Mouse (Mus musculus): ENCODE results near the gene Zdhhc8. TPM values are rescaled to one million over a fixed set of nuclear protein-coding genes. Genes with fewer than 3 reads are reported as not detected.

Zdhhc8 gene
- polyA plus RNA-seq, 1 experiment from 2014 or later, result 17.4 TPM

- Histone ChIP-seq H3K9me3 (ENCODE audit: control insufficient read depth, low read length) (no peaks in the 10 kb centered on the region), H3K4me1 (replicated peaks; ENCODE audit: control insufficient read depth, insufficient read depth, low read length) (peaks cover 31% of the 10 kb centered on the region), H3K27me3 (replicated peaks; ENCODE audit: control insufficient read depth, insufficient read depth, low read length) (no peaks in the 10 kb centered on the region), H3K36me3 (ENCODE audit: control insufficient read depth, insufficient read depth) (peaks cover 36% of the 10 kb centered on the region), H3K9ac (replicated peaks; ENCODE audit: low read depth, low read length) (peak overlapping the region; percentile 93), H3K4me3 (replicated peaks; ENCODE audit: low read length) (peak overlapping the region; percentile 88), H3K4me2 (ENCODE audit: low read length) (peak overlapping the region; percentile 98), H3K27ac (ENCODE audit: low read length) (peak overlapping the region; percentile 92)
- 6% methylated on average over 27 of the region's 27 CpGs for WGBS
- ATAC-seq, result peak; percentile 13
Measured at GRCm38 (mm10) chr16:18249364-18249967, 14.5 kb upstream of the Zdhhc8 start.

DNA sequence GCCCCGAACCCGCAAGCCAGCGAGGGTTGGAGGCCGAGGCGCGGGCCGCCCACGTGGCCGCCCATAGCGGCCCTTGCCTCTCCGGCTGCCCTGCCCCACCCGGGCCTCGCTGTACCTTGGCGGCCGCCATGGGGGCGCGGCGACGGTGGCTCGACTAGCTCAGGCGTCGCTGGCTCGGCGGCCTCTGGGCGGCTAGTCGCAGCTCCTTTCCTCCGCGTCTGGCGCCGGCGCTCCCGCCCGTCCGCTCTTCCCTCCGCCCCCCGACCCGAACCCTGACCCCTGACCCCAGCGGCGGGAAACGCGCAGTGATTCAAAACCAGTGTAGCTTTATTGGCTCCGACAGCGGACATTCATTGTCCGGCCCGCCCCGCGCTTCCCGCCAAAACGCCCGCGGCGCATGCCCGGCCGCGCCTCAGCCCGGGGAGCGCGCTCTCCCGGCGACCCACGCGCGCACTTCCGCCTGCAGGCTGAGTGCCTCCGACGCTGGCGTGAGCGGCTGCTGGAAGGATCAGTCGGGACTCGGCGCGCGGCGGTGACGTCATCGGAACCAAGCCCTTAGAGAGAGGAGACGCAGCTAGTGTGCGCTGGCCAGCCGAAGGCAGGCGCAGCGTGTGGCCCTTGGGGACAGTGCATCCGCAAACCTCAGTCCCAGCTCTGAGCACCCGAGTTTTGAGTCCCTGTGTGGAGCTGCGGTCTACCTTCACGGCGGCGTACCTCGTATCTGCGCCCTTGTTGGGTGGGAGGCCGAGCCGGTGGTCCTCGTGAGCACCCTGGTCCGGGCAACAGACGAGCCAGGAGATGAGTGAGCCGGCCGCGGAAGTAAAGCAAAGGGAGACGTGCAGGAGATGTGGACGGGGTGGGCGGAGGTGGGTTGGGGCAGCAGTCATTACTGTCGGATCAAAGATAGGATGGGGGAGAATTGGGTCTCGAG, 13.8 kb upstream of the Zdhhc8 start, which contains the start of the genes Trmt2a and Ranbp1:
Gene Trmt2a (plus strand): TSS at position 247 of the 931 bp plus-strand sequence.
Gene Ranbp1 (minus strand): TSS at position 300 of the 931 bp plus-strand sequence.
- Histone ChIP-seq H3K4me1 (replicated peaks; ENCODE audit: control insufficient read depth, insufficient read depth, low read length) (peaks cover 31% of the 10 kb centered on the region), H3K9ac (replicated peaks; ENCODE audit: low read depth, low read length) (peak within 1 kb of the TSS; percentile 93), H3K27me3 (replicated peaks; ENCODE audit: control insufficient read depth, insufficient read depth, low read length) (no peaks in the 10 kb centered on the region), H3K27ac (ENCODE audit: low read length) (peak within 1 kb of the TSS; percentile 92), H3K4me2 (ENCODE audit: low read length) (peak within 1 kb of the TSS; percentile 98), H3K4me3 (replicated peaks; ENCODE audit: low read length) (peak within 1 kb of the TSS; percentile 88), H3K9me3 (ENCODE audit: control insufficient read depth, low read length) (no peaks in the 10 kb centered on the region), H3K36me3 (ENCODE audit: control insufficient read depth, insufficient read depth) (peaks cover 35% of the 10 kb centered on the region)
- under 1% methylated on average over 99 of the region's 102 CpGs for WGBS
- peak; percentile 97 for ATAC-seq

- peak overlapping the region; percentile 86 for H3K9ac ChIP-seq (replicated peaks; ENCODE audit: low read depth, low read length)
- peaks cover 31% of the 10 kb centered on the region for H3K4me1 ChIP-seq (replicated peaks; ENCODE audit: control insufficient read depth, insufficient read depth, low read length)
- peak overlapping the region; percentile 88 for H3K4me3 ChIP-seq (replicated peaks; ENCODE audit: low read length)
- no peaks in the 10 kb centered on the region for H3K27me3 ChIP-seq (replicated peaks; ENCODE audit: control insufficient read depth, insufficient read depth, low read length)
- peak overlapping the region; percentile 80 for H3K4me2 ChIP-seq (ENCODE audit: low read length)
- ATAC-seq, result peak; percentile 1; the same call in 1 of the 2 replicates
- peak overlapping the region; percentile 92 for H3K27ac ChIP-seq (ENCODE audit: low read length)
- no peaks in the 10 kb centered on the region for H3K9me3 ChIP-seq (ENCODE audit: control insufficient read depth, low read length)
- under 1% methylated on average over 33 of the region's 33 CpGs for WGBS
- peaks cover 30% of the 10 kb centered on the region for H3K36me3 ChIP-seq (ENCODE audit: control insufficient read depth, insufficient read depth)
Measured at GRCm38 (mm10) chr16:18247521-18248399, 12.8 kb upstream of the Zdhhc8 start.

- Histone ChIP-seq H3K36me3 (ENCODE audit: control insufficient read depth, insufficient read depth) (peaks cover 33% of the 10 kb centered on the region), H3K4me2 (ENCODE audit: low read length) (no peak overlapping the region), H3K9ac (replicated peaks; ENCODE audit: low read depth, low read length) (no peak overlapping the region), H3K27me3 (replicated peaks; ENCODE audit: control insufficient read depth, insufficient read depth, low read length) (no peaks in the 10 kb centered on the region), H3K27ac (ENCODE audit: low read length) (no peak overlapping the region), H3K4me3 (replicated peaks; ENCODE audit: low read length) (no peak overlapping the region), H3K9me3 (ENCODE audit: control insufficient read depth, low read length) (no peaks in the 10 kb centered on the region), H3K4me1 (replicated peaks; ENCODE audit: control insufficient read depth, insufficient read depth, low read length) (peaks cover 2% of the 10 kb centered on the region)
- 95% methylated on average over 10 of the region's 10 CpGs for WGBS
- no peak for ATAC-seq
Measured at GRCm38 (mm10) chr16:18241581-18241980, 6.6 kb upstream of the Zdhhc8 start.

GRCm38 (mm10) chr16:18236676-18237501, 2.0 kb upstream of the Zdhhc8 start:
- no peak overlapping the region for H3K4me2 ChIP-seq (ENCODE audit: low read length)
- WGBS, result 76% methylated on average over 7 of the region's 7 CpGs
- H3K9me3 ChIP-seq (ENCODE audit: control insufficient read depth, low read length), result no peaks in the 10 kb centered on the region
- H3K27me3 ChIP-seq (replicated peaks; ENCODE audit: control insufficient read depth, insufficient read depth, low read length), result no peaks in the 10 kb centered on the region
- H3K27ac ChIP-seq (ENCODE audit: low read length), result no peak overlapping the region
- H3K4me1 ChIP-seq (replicated peaks; ENCODE audit: control insufficient read depth, insufficient read depth, low read length), result peaks cover 20% of the 10 kb centered on the region
- no peak overlapping the region for H3K4me3 ChIP-seq (replicated peaks; ENCODE audit: low read length)
- H3K36me3 ChIP-seq (ENCODE audit: control insufficient read depth, insufficient read depth), result peaks cover 9% of the 10 kb centered on the region; the same call in 1 of the 2 replicates
- no peak overlapping the region for H3K9ac ChIP-seq (replicated peaks; ENCODE audit: low read depth, low read length)
- ATAC-seq, result no peak

- peak overlapping the region; percentile 75 for H3K4me2 ChIP-seq (ENCODE audit: low read length)
- no peaks in the 10 kb centered on the region for H3K27me3 ChIP-seq (replicated peaks; ENCODE audit: control insufficient read depth, insufficient read depth, low read length)
- peaks cover 25% of the 10 kb centered on the region for H3K4me1 ChIP-seq (replicated peaks; ENCODE audit: control insufficient read depth, insufficient read depth, low read length)
- H3K27ac ChIP-seq (ENCODE audit: low read length), result peak overlapping the region; percentile 87
- no peaks in the 10 kb centered on the region for H3K9me3 ChIP-seq (ENCODE audit: control insufficient read depth, low read length)
- WGBS, result 4% methylated on average over 19 of the region's 19 CpGs
- peak overlapping the region; percentile 90 for H3K9ac ChIP-seq (replicated peaks; ENCODE audit: low read depth, low read length)
- ATAC-seq, result peak; percentile 80
- H3K36me3 ChIP-seq (ENCODE audit: control insufficient read depth, insufficient read depth), result peaks cover 7% of the 10 kb centered on the region; the same call in 1 of the 2 replicates
- H3K4me3 ChIP-seq (replicated peaks; ENCODE audit: low read length), result peak overlapping the region; percentile 86
Measured at GRCm38 (mm10) chr16:18235389-18236065, 591 bp upstream of the Zdhhc8 start.

DNA sequence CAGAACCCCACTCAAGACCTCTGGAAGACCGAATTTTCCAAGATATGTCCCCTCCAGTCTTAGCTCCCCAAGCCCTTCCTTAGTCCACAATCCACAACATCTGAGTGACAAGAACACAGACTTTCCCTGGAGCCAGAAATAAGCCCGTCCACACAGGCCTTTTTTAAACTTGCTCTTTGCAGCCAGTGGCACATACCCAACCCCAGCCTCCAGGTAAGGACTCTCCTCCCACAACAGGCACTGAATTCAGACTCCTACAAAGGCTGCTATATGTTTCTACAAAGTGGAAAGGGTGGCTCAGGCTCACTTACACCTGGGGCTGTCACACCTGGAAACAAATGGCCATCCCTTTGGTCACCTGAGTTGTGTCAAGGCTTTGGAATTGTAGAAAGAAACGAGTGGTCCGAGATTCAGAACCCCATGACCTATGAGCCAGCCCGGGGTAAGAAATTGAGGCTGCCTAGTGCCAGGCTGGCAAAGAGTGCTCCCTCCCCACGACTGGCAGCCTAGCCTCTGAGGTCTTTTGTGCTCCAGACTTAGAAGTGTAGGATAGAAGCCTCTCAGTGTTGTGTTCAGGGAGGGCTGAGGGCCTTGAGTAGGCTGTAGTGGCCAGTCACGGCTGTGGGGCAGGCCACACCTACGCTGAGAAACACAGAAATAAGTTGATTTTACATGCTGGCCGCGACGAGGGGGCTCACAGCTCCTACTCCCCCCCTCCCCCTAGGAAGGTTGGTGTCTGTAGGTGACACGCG, 841 bp downstream of the Zdhhc8 start:
- H3K4me3 ChIP-seq (replicated peaks; ENCODE audit: low read length), result peak overlapping the region; percentile 86
- no peaks in the 10 kb centered on the region for H3K9me3 ChIP-seq (ENCODE audit: control insufficient read depth, low read length)
- peaks cover 3% of the 10 kb centered on the region; the same call in 1 of the 2 replicates for H3K36me3 ChIP-seq (ENCODE audit: control insufficient read depth, insufficient read depth)
- peak overlapping the region; percentile 75 for H3K4me2 ChIP-seq (ENCODE audit: low read length)
- H3K9ac ChIP-seq (replicated peaks; ENCODE audit: low read depth, low read length), result peak overlapping the region; percentile 90
- peaks cover 34% of the 10 kb centered on the region for H3K4me1 ChIP-seq (replicated peaks; ENCODE audit: control insufficient read depth, insufficient read depth, low read length)
- 21% methylated on average over 11 of the region's 13 CpGs for WGBS
- peak; percentile 8; the same call in 1 of the 2 replicates for ATAC-seq
- peak overlapping the region; percentile 87; the same call in 1 of the 2 replicates for H3K27ac ChIP-seq (ENCODE audit: low read length)
- no peaks in the 10 kb centered on the region for H3K27me3 ChIP-seq (replicated peaks; ENCODE audit: control insufficient read depth, insufficient read depth, low read length)
